Mouse (Mus musculus) kidney, postnatal 4 days (tissue): ENCODE results near the gene Wdr95.
A peak's percentile ranks its signal among the peaks of the same experiment; 100 is the strongest.

Source experiments
- DNase-seq, 2 experiments: peaks; one replicate each; pipeline ENCODE4 v3.0.0; 2021; ENCODE audit warnings: mixed read lengths in 2 of 2

The Wdr95 gene

GRCm38 (mm10) chr5:149583507-149583906, 55.0 kb downstream of the Wdr95 start:
- no peak for DNase-seq

- DNase-seq: peak; percentile 15 to 37
Measured at GRCm38 (mm10) chr5:149584154-149584655, 55.7 kb downstream of the Wdr95 start.

DNA sequence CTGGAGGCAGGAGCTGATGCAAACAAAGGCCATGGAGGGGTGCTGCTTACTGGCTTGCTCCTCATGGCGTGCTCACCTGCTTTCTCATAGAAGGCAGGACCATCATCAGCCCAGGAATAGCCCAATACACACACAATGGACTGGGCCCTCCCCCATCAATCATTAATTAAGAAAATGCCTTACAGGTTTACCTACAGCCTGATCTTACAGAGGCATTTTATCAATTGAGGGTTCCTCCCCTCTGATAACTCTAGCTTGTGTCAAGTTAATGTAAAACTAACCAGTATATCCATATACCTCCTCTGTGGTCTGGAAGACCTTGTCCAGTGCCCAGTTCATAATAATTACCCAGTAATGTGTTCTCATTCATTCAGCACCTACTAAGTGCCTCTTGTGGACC, 56.8 kb downstream of the Wdr95 start:
- no peak for DNase-seq

GRCm38 (mm10) chr5:149585910-149586309, 57.4 kb downstream of the Wdr95 start:
- DNase-seq: peak; percentile 23 to 37

DNA sequence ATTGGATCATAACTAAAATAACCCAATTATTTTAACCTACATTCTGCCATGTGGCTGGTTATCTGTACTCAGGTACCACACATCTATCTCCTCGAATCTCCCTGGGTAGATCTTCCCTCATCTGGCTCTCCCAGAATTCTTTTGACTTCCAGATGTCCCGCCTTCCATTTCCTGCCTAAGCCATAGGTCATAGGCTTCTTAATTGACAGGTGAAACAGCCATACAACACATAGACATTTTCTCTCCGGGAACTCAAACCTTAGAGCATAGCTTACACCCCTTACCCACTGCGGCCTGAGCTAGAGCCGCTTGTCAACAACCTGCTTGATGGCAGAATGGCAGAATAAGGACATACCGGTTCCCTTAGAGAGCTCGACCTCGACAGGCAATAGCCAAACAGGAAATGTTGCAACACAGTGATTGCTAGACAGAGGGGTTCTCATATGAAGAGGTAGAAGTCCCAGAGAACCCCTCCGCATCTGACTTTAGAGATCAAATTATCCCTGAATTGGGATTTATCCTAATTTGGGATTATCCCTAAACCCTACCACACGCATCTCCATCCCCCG, 58.9 kb downstream of the Wdr95 start:
- DNase-seq: no peak

GRCm38 (mm10) chr5:149588814-149589534, 60.5 kb downstream of the Wdr95 start:
- DNase-seq: peak; percentile 30 to 56

DNA sequence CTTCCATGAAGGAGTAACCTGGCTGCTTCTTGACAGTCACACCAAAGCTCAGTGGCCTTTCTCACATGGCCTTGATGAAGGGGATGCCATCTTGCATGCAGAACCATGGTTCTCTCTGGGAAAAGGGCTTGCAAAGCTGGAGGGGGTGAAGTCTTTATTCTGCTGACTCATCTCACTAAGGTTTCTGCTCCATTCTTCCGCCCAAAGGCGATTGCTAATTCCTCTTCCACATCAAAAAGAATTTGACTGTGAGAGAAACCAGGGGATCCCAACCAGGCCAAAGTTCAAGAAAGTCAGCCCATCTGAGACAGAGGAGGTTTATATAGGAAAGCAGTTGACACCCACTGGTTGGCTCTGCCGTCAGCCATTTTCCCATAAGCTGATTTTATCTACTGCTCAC, 61.5 kb downstream of the Wdr95 start:
- DNase-seq: no peak

GRCm38 (mm10) chr5:149594215-149594614, 65.7 kb downstream of the Wdr95 start:
- DNase-seq: no peak

DNA sequence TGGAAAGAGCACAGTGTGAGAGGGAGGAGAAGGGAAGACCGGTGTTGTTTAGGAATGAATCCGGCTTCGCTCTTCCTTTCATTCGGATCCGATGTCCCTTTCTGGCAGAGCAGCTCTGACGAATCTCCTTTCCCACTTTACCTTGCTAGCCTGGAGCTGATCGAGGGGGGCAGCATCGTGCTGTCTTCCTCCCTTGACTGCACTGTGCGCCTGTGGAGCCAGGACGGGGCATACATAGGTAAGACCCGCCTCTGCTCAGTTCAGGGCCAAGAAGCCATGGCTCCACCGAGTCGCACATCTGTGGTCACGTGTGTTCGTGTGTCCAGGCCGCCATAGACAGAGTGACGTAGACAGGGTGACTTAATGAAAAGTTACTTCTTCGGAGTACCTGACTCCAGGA, 68.9 kb downstream of the Wdr95 start:
- no peak for DNase-seq

DNA sequence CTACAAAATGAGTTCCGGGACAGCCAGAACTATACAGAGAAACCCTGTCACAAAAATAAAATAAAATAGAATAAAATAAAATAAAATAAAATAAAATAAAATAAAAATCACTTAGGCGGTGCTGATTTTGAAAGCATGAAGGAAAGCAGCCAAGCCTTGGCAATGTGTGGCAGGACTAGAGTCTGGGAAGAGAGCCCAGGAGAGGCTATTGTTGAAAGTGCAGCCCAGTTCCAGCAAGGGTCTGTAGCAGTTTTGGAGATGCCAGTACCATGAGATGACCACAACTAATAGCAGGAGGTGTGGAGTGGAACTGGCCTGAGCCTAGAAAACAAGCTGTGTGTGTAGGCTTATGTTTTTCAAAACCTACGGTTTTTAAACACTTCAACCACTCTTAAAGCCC, 73.5 kb downstream of the Wdr95 start:
- DNase-seq: no peak

GRCm38 (mm10) chr5:149603241-149603640, 74.8 kb downstream of the Wdr95 start:
- DNase-seq: no peak

DNA sequence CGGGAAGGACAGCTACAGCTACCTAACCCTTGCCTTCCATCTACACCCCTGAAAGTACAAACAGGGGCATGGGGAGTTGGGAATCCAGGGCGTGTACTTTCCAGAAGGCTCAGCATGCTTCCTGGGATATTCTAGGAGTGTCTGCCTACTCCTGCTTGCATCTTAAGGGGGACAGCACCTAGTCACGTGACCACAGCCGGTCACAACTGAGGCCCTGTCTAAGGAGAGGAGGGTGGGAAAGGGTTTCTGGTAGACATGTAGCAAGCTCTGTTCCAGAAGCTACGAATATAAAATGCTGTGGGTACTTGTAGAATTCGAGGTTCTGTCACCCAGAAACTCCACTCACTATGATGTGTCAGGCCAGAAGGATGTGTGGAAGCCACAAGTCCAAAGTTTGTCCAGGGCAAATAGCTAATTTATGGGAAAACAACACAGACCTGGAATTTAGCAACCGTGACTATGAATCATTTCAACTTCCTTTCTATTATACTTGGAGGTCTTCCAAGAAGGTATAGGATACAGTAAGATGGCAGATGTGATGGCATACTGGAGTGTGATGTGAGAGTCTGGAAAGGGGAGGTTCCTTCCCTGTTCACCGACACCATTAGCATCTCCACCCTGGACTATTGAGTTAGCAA, 78.7 kb downstream of the Wdr95 start:
- no peak for DNase-seq

DNA sequence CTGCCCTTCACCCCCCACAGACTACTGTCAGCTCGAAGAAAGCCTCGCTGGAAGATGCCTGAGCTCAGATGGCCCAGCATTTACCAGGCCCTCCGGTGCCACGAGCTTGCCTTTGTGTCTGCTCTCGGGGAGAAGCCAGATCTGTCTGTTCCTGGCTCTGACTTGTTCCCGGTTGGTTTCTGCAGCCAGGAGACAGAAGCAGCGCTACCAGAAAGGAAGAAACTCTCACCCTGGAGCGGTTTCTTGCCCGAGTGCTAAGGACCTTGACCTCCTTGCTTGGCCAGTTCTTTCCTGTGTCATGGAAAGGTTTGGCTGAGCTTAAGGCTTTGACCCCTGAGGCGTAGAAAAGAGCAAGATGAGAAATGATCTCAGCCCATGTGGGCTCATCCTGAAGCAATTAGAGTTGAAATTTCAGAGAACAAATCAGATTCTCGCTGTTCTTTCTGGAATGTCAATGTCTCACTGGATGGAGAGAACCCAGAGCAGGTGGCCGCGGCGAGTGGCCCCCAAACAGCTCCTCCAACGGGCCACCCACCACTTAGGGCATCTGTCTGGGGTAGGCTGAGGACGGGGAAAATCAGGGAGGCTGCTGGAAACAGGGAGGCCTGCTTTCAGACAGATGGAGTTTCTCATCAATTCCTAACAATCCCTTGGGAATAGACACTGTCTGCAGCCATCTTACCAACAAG, 83.1 kb downstream of the Wdr95 start:
- peak; percentile 13 to 37 for DNase-seq

- no peak for DNase-seq
Measured at GRCm38 (mm10) chr5:149612165-149612518, 83.7 kb downstream of the Wdr95 start.

DNA sequence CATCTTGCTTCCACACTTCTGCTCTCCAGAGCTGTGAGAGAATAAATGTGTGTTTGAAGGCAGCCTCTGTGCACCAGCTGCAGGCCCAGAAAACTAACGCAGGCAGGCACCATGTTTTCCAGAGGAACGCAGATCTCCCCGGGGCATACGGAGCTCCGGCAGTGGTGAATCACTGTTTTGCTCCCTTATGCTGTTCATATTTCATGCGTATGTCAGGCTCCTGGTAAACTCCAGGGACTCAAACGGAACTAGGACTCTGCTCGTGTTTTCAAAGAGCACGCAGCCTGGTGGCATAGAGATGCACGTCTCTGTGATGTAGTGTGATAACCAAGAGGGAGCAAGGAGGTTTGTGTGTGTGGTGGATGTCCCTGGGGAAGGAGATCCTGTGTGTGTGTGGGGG, 84.3 kb downstream of the Wdr95 start:
- DNase-seq: no peak

- DNase-seq: peak in 1 of 2 experiments; percentile 24
Measured at GRCm38 (mm10) chr5:149616138-149616537, 87.7 kb downstream of the Wdr95 start.

DNA sequence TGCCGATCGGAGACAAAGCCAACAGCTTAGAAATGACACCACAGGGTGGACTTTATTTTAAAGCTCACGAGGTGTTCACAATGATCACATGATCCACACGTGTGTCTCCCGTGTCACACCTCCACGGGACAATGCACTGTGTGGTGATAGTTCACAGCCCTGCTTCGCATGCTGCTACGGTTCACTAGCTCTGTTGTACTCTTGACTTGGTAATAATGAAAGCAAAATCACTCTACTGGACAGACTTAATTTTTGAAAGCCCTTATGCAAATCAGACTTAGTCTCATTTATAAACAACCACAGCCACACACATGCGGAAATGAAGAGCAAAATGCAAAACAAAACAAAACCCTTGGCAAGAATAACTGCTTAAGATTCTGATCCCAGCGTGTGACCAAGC, 88.3 kb downstream of the Wdr95 start:
- peak in 1 of 2 experiments; percentile 31 for DNase-seq

DNA sequence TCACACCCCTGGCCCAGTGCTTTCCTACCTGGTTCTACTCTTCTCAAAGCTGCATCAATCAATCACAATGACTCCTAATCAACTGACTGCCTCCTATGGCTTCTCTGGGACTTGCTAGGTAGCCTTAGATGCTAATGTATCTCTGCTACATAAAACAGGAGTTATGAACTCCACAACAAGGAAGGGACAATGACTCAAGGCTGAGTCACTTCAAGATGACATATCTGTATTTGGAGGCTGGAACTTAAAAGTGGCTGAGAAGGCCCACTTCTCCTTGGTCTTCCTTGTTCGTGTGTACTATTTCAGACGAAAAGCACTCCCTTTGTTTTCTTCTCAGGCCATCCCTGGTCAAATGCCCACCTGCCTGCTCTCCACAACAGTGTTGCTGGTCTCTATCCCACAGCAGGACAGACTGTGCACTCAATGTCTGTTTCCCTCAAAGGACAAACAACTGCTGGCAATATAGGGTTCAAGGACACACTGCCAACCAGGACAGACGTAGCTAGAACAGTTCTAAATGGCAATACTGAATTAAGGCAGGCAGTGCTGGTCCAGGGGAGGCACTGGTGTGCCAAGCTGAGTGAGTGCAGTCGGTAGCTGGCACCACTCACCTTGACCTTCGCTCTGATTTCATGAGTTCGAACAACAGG, 89.4 kb downstream of the Wdr95 start:
- DNase-seq: no peak

DNA sequence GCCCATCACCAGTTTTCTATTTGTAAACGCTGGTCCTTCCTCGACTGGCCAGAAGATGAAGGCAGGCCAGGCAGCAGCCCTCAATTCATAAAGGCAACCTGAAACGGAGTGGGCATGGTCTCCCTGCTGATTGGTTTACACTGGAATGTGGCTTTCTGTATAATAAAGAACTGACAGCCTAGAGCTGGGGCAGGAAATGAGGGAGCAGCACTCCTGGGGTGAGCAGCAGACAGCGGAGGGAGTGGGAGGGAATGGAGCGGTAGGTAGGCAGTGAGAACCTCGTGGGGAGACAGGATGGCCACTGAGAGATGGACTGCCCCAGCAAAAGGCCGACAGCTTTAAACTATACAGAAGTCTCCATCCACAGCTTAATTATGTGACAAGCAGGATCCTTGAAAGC, 93.7 kb downstream of the Wdr95 start:
- DNase-seq: peak in 1 of 2 experiments; percentile 29

GRCm38 (mm10) chr5:149622644-149623043, 94.2 kb downstream of the Wdr95 start:
- DNase-seq: no peak

GRCm38 (mm10) chr5:149623815-149624675, 95.6 kb downstream of the Wdr95 start:
- no peak for DNase-seq

DNA sequence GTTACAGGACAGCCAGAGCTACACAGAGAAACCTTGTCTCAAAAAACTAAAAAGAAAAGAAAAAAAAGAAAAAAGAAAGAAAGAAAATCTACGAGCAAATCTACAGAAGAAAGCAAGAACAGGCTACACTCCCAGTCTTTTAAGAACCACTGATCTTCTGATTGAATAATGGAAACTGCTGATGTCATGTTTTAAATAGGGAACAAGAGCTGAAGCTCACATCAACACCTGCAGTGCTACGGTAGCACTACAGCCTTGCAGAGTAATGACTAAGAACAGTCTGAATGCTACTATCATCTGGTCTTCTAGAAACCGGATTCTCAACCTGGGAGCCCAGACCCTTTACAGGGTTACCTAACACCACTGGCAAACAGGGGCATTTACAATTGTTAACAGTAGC, 97.1 kb downstream of the Wdr95 start:
- no peak for DNase-seq
